Mouse (Mus musculus): ENCODE measurements at regions not wholly inside any gene's neighbourhood (a gene's known extent, or its start where the extent isn't known, plus 50 kb on each side); places are given as distances from the start of the nearest gene placed in this dataset.

- Histone ChIP-seq H3K4me3 (ENCODE audit: insufficient read depth, poor library complexity, severe bottlenecking) (no peak overlapping the region), H3K79me2 (ENCODE audit: control insufficient read depth, insufficient read depth) (no peaks in the 10 kb centered on the region), H3ac (ENCODE audit: control insufficient read depth, insufficient read length, low read depth) (no peak overlapping the region), H3K27me3 (ENCODE audit: control insufficient read depth, insufficient read depth, insufficient read length) (no peaks in the 10 kb centered on the region), H3K36me3 (ENCODE audit: control insufficient read depth, insufficient read depth) (no peaks in the 10 kb centered on the region), H3K79me3 (ENCODE audit: low read depth) (no peaks in the 10 kb centered on the region)
- no peak for TF ChIP-seq USF1 (IDR thresholded peaks at IDR 0.05; ENCODE audit: low read depth)
- TF ChIP-seq CEBPB (IDR thresholded peaks at IDR 0.05; ENCODE audit: low read depth), result peak; percentile 82
- TF ChIP-seq MYOG (IDR thresholded peaks at IDR 0.05; ENCODE audit: control insufficient read depth, extremely low read depth, insufficient read length), result no peak
- no peak for TF ChIP-seq MYOD1 (IDR thresholded peaks at IDR 0.05; ENCODE audit: control insufficient read depth, insufficient read length, low read depth)
Observed at GRCm38 (mm10) chr1:179873772-179874555, 70.5 kb upstream of the Ahctf1 start.

GRCm38 (mm10) chr1:179871961-179872360 lies 68.5 kb upstream of the Ahctf1 start:
- H3ac ChIP-seq (ENCODE audit: control insufficient read depth, insufficient read length, low read depth), result no peak overlapping the region
- H3K27me3 ChIP-seq (ENCODE audit: control insufficient read depth, insufficient read depth, insufficient read length), result no peaks in the 10 kb centered on the region
- H3K36me3 ChIP-seq (ENCODE audit: control insufficient read depth, insufficient read depth), result no peaks in the 10 kb centered on the region
- H3K79me3 ChIP-seq (ENCODE audit: low read depth), result no peaks in the 10 kb centered on the region
- no peak overlapping the region for H3K4me3 ChIP-seq (ENCODE audit: insufficient read depth, poor library complexity, severe bottlenecking)
- TF ChIP-seq FOSL1 (IDR thresholded peaks at IDR 0.05; ENCODE audit: insufficient read depth, low read length, poor library complexity, severe bottlenecking), result no peak
- TF ChIP-seq MYOG (IDR thresholded peaks at IDR 0.05; ENCODE audit: control insufficient read depth, extremely low read depth, insufficient read length), result no peak
- no peak for TF ChIP-seq MAX (IDR thresholded peaks at IDR 0.05)
- TF ChIP-seq CEBPB (IDR thresholded peaks at IDR 0.05; ENCODE audit: low read depth), result no peak
- no peak for TF ChIP-seq USF1 (IDR thresholded peaks at IDR 0.05; ENCODE audit: low read depth)
- TF ChIP-seq CTCF (IDR thresholded peaks at IDR 0.05; ENCODE audit: control insufficient read depth, insufficient read depth, insufficient read length), result no peak
- no peak for TF ChIP-seq MYOD1 (IDR thresholded peaks at IDR 0.05; ENCODE audit: control insufficient read depth, insufficient read length, low read depth)
- H3K79me2 ChIP-seq (ENCODE audit: control insufficient read depth, insufficient read depth), result no peaks in the 10 kb centered on the region

GRCm38 (mm10) chr1:179868656-179869055 lies 65.2 kb upstream of the Ahctf1 start:
- H3K79me3 ChIP-seq (ENCODE audit: low read depth), result no peaks in the 10 kb centered on the region
- H3ac ChIP-seq (ENCODE audit: control insufficient read depth, insufficient read length, low read depth), result no peak overlapping the region
- H3K79me2 ChIP-seq (ENCODE audit: control insufficient read depth, insufficient read depth), result no peaks in the 10 kb centered on the region
- TF ChIP-seq MYOD1 (IDR thresholded peaks at IDR 0.05; ENCODE audit: control insufficient read depth, insufficient read length, low read depth) (no peak), MAX (IDR thresholded peaks at IDR 0.05) (no peak), CTCF (IDR thresholded peaks at IDR 0.05; ENCODE audit: control insufficient read depth, insufficient read depth, insufficient read length) (no peak), MYOG (IDR thresholded peaks at IDR 0.05; ENCODE audit: control insufficient read depth, extremely low read depth, insufficient read length) (no peak), CEBPB (IDR thresholded peaks at IDR 0.05; ENCODE audit: low read depth) (no peak), USF1 (IDR thresholded peaks at IDR 0.05; ENCODE audit: low read depth) (no peak)
- no peaks in the 10 kb centered on the region for H3K36me3 ChIP-seq (ENCODE audit: control insufficient read depth, insufficient read depth)
- H3K27me3 ChIP-seq (ENCODE audit: control insufficient read depth, insufficient read depth, insufficient read length), result no peaks in the 10 kb centered on the region
- H3K4me3 ChIP-seq (ENCODE audit: insufficient read depth, poor library complexity, severe bottlenecking), result no peak overlapping the region

GRCm38 (mm10) chr1:179867493-179867892 lies 64.0 kb upstream of the Ahctf1 start:
- Histone ChIP-seq H3K36me3 (ENCODE audit: control insufficient read depth, insufficient read depth) (no peaks in the 10 kb centered on the region), H3K79me3 (ENCODE audit: low read depth) (no peaks in the 10 kb centered on the region), H3K4me3 (ENCODE audit: insufficient read depth, poor library complexity, severe bottlenecking) (no peak overlapping the region), H3ac (ENCODE audit: control insufficient read depth, insufficient read length, low read depth) (no peak overlapping the region), H3K79me2 (ENCODE audit: control insufficient read depth, insufficient read depth) (no peaks in the 10 kb centered on the region), H3K27me3 (ENCODE audit: control insufficient read depth, insufficient read depth, insufficient read length) (no peaks in the 10 kb centered on the region)
- TF ChIP-seq CTCF (IDR thresholded peaks at IDR 0.05; ENCODE audit: control insufficient read depth, insufficient read depth, insufficient read length) (no peak), FOSL1 (IDR thresholded peaks at IDR 0.05; ENCODE audit: insufficient read depth, low read length, poor library complexity, severe bottlenecking) (no peak), MYOD1 (IDR thresholded peaks at IDR 0.05; ENCODE audit: control insufficient read depth, insufficient read length, low read depth) (no peak), MYOG (IDR thresholded peaks at IDR 0.05; ENCODE audit: control insufficient read depth, extremely low read depth, insufficient read length) (no peak), CEBPB (IDR thresholded peaks at IDR 0.05; ENCODE audit: low read depth) (no peak), MAX (IDR thresholded peaks at IDR 0.05) (no peak), USF1 (IDR thresholded peaks at IDR 0.05; ENCODE audit: low read depth) (no peak)

- no peak overlapping the region for H3ac ChIP-seq (ENCODE audit: control insufficient read depth, insufficient read length, low read depth)
- TF ChIP-seq USF1 (IDR thresholded peaks at IDR 0.05; ENCODE audit: low read depth) (no peak), MYOG (IDR thresholded peaks at IDR 0.05; ENCODE audit: control insufficient read depth, extremely low read depth, insufficient read length) (no peak), FOSL1 (IDR thresholded peaks at IDR 0.05; ENCODE audit: insufficient read depth, low read length, poor library complexity, severe bottlenecking) (no peak), MYOD1 (IDR thresholded peaks at IDR 0.05; ENCODE audit: control insufficient read depth, insufficient read length, low read depth) (no peak), CTCF (IDR thresholded peaks at IDR 0.05; ENCODE audit: control insufficient read depth, insufficient read depth, insufficient read length) (no peak), MAX (IDR thresholded peaks at IDR 0.05) (no peak), CEBPB (IDR thresholded peaks at IDR 0.05; ENCODE audit: low read depth) (no peak)
- H3K79me3 ChIP-seq (ENCODE audit: low read depth), result no peaks in the 10 kb centered on the region
- H3K4me3 ChIP-seq (ENCODE audit: insufficient read depth, poor library complexity, severe bottlenecking), result no peak overlapping the region
- H3K27me3 ChIP-seq (ENCODE audit: control insufficient read depth, insufficient read depth, insufficient read length), result no peaks in the 10 kb centered on the region
- no peaks in the 10 kb centered on the region for H3K36me3 ChIP-seq (ENCODE audit: control insufficient read depth, insufficient read depth)
- H3K79me2 ChIP-seq (ENCODE audit: control insufficient read depth, insufficient read depth), result no peaks in the 10 kb centered on the region
Observed at GRCm38 (mm10) chr1:179866056-179866772, 62.7 kb upstream of the Ahctf1 start.
